Mouse (Mus musculus) liver, embryonic 14.5 days (tissue): ENCODE data around the gene Pllp.

Experiments
- CTCF ChIP-seq: IDR thresholded peaks from 2 replicates; pipeline ENCODE4 v1.5.1; 2016; ENCODE audit warnings: antibody characterized with exemption, low read depth, control low read depth
- EP300 ChIP-seq: IDR thresholded peaks from 2 replicates; pipeline ENCODE4 v1.6.1; 2016; ENCODE audit warnings: antibody characterized with exemption, low read depth

DNA sequence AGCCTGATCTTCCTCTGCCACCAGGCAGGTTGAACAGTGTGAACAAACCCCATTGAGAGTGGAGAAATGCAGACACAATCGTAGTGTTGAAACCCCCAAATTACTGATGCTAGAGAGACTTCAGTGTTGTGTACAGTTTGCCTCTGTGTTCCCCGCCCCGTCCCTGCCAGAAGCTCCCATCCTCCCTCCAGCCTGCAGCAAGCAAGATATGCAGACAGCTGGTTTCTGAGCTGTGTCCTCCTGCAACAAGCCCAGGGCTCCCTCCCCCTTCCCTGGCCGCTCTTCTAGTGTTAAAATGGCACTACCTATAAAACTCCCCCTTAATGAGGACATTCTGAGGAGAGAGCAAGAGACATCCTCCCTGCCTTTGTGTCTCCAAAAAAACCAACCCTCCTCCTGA is 33.2 kb upstream of the Pllp start:
- no peak for TF ChIP-seq CTCF
- TF ChIP-seq EP300: peak; percentile 17; the same call in 1 of the 2 replicates
